Mouse (Mus musculus) naive thymus-derived CD4-positive, alpha-beta T cell, adult 2 months (primary cell): ENCODE data around the gene Gm20696.

Experiments used
- DNase-seq: peaks from one replicate; pipeline ENCODE4 v3.0.0-alpha.2; 2011; ENCODE audit warnings: low read depth

The Gm20696 gene

DNA sequence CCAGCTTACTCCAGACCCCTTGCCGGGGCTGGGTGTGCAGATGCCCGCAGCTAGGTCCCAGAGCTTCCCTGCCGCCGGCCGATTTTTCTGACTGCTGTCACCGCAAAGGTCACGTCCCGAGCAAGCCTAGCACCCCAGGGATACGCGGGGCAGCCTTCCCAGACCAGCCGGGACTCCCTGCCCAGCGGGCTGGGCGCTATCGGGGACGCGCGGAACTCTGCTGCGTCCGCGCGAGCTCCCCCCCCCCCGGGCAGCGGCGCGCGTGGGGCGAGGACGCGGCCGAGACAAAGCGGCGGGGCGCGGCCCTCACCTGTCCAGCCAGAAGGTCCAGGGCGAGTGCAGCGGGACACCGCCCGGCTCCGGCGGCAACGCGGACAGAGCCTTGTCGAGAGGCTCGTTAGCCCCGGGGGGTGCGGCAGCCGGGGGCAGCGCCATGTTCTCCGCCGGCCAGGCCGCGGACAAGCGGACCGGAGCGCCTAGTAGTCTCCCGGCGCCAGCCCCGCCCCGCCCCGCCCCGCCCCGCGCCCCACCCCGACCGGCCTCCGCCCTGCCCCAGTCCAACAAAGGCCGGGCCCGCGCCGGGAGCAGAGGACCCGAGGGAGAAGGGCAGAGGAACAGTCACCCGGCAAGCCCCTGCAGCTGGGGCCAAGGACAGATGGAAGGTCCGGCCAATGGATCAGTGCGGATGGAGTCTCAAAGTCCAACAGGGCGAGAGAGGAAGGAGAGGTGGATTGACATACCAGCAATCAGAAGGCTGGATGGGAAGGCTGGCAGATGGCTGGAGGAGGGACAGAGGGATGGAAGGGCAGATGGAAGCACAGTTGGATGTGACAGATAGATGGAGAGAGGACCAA lies at the start of gene Gm20696, which contains the start of gene Eif4e3:
TSS of gene Gm20696 (minus strand) at position 480 of the 854 bp plus-strand sequence.
TSS of gene Eif4e3 (minus strand) at position 454 of the 854 bp plus-strand sequence.
- DNase-seq: peak; percentile 45

DNA sequence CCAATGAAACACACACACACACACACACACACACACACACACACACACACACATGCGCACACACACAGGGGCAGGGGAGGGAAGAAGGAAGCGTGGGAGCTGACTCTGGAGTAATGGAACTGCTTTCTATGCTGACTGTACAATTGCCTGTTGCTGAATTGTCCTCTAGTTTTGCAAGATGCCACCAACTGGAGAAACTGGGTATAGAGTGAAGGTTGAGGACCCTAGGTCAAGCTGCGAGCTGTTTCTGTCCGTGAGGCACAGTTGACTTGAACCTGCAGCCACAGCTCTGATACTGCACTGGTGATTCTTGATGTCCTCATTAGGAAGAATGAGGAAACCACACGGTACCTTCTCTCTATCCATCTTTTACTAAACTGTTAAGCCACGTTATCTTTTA lies 49.3 kb upstream of the Gm20696 start:
- DNase-seq: no peak

DNA sequence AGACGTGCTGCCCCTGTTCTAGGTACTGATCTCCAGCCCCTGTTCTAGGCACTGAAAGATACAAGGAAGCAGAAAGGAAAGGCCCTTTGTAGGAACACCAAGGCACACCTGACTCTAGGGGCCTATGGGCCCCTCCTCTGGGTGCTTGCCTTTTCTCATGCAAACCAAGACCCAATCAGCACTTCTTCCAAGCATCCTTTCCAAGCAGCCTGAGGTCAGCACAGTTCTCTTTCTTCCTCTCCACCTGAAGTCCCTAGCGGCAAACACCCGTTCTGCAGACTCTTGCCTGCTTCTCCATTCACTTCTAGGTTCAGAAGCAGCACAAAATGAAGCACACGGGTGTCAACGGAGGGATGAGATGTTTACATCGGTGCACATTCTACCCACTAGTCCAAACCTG lies 48.6 kb upstream of the Gm20696 start:
- DNase-seq: no peak

DNA sequence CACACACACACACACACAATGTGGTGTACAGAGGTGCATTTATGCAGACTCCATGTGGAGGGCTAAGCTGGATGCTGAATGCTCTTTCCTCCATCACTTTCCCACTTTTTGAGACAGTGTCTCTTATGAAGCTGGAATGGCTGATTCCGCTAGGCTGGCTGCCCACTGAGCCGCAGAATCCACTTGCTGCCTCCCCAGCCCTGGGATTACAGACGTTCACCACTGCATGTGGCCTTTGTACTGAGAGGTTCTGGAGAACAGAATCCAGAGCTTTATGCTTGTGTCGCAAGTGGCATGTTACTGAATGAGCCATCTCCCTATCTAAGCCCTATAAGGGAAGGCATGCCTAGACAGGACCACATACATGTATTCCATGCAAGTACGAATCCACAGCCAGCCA lies 46.7 kb upstream of the Gm20696 start:
- DNase-seq: no peak

DNA sequence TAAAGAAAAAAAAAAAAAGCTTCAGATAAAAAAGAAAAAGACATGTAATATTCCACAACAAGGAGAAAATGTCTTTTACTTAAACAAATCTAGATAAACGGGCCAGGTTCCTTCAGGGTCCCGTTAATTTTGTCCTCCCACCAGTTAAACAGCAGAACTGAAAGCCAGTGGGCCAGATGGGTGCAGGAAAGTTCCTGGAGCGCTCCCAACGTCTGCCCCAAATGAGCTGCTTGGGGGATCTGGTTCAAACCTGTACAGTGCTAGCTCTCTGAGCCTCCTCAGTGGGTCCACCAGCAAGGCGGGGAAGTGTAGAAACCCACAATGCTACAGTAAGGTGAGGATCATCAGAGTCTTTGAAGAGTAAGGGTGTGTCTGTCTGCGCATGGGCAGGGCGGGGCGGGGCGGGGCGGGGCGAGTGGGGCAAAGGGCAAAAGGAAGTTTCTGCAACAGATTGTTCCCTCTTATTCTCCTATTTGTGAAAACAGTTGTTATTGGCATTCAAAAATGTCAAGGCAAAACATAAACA lies 45.0 kb upstream of the Gm20696 start:
- no peak for DNase-seq

DNA sequence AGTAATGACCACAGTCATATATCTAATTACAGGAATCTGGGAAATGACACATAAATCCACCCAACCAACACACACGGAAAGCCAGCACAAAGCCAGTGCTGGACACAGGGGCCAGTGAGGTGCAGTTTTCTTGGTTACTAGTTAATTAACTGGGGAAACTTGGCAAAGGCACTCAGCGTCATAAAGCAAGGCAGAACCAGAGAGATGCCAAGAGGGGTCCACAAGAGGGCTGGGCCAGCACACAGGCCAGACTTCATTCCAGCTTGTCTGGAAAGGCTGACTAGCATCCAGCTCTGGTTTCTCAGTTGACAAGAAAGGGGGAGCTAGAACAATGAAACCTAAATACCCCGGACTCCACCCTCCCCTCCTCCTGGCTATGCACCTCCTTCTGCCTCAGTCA lies 33.9 kb upstream of the Gm20696 start:
- DNase-seq: no peak

DNA sequence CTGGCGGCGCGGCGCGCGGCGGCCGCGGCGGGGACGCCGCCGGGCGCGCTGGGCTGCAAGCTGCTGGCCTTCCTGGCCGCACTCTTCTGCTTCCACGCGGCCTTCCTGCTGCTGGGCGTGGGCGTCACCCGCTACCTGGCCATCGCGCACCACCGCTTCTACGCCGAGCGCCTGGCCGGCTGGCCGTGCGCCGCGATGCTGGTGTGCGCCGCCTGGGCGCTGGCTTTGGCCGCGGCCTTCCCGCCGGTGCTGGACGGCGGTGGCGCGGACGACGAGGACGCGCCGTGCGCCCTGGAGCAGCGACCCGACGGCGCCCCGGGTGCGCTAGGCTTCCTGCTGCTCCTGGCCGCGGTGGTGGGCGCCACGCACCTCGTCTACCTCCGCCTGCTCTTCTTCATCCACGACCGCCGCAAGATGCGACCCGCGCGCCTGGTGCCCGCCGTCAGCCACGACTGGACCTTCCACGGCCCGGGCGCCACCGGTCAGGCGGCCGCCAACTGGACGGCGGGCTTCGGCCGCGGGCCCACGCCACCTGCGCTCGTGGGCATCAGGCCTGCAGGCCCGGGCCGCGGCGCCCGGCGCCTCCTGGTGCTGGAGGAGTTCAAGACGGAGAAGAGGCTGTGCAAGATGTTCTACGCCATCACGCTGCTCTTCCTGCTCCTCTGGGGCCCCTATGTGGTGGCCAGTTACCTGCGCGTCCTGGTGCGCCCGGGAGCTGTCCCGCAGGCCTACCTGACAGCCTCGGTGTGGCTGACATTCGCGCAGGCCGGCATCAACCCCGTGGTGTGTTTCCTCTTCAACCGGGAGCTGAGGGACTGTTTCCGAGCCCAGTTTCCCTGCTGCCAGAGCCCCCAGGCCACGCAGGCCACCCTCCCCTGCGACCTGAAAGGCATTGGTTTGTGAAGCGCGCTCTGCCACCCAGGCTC lies 26.6 kb upstream of the Gm20696 start:
- no peak for DNase-seq

DNA sequence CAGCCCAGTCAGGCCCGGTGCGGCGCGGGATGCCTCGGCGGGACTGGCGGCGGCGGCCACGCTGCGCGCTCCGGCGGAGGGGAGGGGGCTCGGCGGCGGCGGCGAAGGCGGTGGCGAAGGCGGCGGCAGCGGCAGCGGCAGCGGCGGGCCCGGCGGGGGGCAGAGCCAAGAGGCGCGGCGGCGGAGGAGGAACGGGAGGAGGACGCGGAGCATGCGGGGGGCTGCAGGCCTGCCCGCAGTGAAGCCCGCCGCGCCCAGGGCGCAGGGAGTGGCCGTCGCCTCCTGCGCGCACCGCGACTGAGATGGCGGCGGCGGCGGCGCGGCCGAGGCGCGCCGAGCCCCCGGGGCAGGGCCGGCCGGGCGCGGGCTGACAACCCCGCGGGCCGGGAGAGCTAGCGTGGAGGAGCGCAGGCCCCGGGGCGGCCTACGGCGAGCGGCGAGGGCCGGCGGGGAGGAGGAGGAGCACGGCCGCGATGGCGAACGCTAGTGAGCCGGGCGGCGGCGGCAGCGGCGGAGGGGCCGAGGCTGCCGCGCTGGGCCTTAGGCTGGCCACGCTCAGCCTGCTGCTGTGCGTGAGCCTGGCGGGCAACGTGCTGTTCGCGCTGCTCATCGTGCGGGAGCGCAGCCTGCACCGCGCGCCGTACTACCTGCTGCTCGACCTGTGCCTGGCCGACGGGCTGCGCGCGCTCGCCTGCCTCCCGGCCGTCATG lies 25.8 kb upstream of the Gm20696 start, which contains the start of gene Gpr27:
TSS of gene Gpr27 (plus strand) at position 474 of the 710 bp plus-strand sequence.
- no peak for DNase-seq

DNA sequence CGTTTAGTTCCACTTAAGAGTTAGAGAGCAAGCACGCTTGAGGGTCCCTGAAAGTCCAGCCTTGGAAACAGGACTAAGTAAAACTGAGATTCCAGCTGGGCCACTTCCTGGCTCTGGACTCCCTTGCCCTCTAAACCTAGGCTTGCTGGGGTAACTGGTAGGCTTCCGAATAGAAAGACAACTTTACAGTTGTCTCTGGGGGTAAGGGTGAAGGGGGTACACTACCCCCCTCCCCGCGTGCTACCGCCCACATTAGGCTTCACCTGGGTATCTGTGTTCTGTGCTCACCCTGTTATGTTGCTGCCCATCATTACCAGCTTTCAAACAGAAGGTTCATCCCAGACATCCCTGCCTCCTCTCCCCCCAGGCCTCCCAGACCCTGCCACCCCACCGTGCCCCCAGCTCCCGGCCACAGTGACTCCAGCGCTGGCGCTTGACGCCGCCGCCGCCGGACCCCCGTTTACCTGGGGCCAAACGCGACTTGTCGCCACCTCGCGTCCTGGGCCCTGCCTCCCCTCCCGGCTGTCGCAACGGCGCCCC lies 25.1 kb upstream of the Gm20696 start:
- no peak for DNase-seq

DNA sequence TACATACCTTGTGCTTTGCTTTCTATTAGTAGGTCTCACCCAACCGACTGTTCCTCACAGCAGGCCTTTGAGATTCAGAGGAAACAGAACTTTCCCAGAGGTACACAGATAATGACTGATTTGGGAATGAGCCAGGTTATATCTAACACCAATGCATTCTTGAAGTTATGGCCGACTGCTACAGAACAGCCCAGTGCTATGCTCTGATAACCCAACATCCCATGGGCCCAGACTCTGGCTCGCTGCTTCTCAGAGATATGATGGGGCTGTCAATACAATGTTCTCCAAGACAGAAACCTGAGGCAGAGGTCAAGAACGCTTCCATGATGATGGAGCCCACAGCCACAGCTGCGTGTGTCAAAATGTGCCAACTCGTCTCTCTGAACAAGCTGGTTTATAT lies 21.9 kb upstream of the Gm20696 start:
- DNase-seq: no peak

DNA sequence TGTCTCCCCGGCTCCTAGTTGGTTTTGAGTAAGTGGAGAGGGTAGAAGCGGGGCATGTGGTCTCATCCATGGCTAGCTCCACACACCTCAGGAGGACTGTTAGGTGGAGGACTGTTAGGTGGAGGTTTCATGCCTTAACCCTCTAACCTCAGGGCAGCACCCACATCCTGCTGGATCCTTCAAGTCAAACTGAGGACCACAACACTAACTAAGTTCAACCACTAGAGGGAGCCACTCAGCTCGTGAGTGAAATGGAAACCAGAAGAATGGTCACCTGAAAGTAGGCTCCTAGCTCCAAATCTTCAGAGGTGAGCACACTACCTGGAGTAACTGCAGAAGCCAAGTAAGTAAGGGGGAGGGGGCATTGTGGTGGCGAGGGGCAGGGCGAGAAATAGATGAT lies 18.3 kb upstream of the Gm20696 start:
- peak; percentile 83 for DNase-seq

DNA sequence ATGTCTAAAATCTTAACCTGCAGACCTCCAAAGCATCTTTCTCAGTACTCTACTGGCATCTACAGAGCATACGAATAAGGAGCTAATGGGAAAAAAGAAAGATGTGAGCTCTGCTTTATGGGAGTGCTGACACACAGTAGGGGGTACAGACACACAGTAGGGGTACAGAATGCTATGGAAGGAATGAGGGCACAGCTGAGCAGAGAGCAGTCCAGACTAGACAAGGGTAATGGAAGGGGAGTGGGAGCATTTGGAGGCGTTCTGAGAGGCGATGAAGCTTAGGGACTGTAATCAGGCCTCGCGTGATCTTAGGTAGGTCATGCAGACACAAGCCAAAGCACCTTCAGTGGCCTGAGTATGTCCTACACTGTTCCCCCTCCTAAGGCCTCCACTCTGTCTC lies 17.4 kb upstream of the Gm20696 start:
- DNase-seq: no peak

DNA sequence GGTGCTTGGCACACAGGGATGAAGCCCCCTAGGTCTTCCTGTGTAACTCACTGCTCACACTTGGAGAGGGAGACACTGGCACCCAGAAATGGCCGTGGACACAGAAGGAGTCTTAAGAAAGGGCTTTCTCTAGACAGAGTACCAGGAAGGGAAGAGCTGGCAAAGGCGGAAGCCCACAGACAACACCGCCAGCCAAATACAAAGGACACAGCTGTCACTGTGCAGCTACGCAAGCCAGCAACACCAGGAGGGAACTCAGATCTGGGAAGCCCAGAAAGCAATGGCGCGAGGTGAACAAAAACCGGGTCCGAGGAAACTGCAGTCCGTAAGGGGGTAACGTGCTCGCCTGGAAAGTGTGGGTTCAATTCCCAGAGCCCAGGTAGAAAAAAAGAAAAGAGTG lies 11.5 kb upstream of the Gm20696 start:
- no peak for DNase-seq

DNA sequence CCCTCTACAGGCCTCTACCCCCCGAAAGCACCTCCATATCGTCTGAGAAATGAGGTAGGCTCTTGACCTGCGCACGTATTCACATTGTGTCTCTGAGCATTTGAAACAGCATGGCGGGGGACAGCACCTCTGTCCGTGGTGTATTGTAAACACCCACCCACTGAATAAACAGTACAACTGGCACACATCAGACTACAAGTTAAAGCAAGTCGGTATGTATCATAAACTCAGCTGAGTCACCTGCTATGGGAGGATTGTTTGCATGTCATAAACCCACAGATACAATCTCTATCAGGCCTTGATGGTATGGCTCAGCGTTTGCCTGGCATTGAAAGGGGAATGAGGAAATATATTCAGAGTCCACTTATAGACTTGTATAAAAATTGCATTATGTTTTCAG lies 10.7 kb upstream of the Gm20696 start:
- DNase-seq: no peak

DNA sequence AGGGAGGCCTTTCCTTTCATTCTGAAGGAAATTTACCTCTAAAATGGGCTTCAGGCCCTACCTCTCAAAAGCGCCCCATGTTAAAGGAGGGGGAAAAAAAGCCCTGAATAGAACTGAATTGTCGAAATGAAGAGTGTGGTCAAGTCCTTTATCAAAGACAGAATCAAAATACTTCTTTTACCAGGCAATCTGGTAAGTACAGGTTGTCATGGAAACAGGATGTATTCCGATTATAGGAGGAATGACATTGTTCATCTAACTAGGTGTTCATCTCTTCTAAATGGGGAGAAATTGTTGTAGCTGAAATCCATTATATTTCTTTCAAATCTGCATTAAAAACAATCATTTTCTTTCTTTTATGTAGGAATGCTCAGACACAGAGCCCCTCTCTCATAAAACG lies 7.9 kb upstream of the Gm20696 start:
- DNase-seq: no peak

DNA sequence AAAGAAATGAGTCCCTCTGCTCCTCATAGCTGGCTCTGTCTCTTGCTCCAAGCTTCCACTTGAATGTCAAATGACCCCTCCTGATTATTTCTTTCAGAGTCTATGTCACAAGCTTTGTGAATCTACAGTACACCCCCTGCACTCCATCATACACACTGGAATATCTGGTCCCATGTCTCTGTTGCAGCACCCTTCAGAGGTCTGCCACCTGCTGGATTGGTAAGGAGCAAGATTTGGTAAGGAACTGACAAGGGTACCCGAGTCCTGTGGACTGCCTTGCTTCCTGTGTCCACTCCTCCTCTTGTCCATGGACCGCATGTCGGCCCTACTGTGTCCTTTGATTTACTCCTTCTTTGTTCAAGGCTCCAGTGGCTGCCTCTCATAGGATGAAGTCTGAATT lies 5.2 kb upstream of the Gm20696 start:
- DNase-seq: no peak

DNA sequence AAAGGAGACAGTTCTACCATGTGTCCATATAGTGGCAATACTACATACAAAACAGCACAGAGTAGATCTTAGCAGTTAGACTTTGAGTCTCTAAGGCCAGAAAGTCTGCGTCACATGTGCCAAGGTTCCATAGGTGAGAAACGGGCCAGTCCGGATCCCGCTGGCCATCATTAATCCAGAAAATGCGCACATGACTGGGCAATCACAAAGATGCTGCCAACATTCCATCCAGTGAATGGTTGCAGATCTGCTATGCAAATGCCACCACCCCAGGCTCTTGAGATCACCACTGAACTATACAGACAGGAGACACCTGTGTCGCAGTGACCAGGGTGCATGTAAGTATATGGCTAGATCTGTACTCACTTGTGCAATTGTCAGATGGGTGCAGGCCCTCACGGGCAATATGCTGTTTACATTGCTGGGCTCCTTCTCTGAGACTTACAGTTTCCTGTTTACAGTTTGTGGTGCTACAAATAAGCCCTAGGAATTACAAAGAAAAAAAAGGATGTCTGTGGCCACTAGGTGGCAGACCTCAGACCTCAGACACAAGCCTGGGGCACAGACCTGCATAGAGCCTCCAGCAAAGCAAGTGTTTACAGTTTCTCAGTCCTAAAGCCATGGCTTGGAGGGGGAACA lies 4.0 kb upstream of the Gm20696 start:
- DNase-seq: peak; percentile 84

DNA sequence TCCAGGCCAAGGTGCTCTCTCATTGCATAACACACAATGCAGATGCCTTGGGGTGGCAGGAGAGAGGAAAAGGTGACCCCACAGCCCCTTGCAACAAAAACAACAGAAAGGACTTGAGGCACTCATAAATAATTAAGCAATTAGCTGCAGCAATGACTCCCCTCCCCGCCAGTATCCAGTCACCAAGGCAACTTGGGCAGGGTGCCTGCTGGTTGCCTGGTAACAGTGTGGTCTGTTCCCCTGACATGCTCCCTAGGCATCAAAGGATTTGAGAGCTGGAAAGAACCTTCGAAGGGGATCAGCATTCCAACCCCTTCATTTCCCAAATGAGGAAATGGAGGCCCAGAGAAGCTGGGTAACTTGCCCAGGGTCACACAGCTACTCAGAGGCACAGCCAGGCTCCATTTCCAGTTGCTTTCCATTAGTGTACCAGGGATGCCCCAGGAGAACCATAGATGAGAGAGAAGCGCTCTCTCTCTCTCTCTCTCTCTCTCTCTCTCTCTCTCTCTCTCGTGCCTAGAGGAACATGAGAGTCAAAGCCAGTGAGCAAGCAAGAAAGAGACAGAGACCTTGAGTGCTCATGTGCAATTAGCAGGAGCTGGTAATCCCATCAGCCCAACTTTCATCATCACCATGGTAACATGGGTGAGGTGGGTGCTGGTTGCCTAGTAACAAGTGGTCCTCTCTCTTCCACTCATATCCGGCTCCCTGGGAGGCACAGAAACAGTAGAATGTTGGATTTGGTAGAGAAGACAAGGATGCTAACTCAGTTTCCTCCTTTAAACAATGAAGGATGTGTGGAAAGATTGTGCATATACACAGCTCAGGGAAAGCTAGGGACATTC lies 3.1 kb upstream of the Gm20696 start:
- DNase-seq: no peak

DNA sequence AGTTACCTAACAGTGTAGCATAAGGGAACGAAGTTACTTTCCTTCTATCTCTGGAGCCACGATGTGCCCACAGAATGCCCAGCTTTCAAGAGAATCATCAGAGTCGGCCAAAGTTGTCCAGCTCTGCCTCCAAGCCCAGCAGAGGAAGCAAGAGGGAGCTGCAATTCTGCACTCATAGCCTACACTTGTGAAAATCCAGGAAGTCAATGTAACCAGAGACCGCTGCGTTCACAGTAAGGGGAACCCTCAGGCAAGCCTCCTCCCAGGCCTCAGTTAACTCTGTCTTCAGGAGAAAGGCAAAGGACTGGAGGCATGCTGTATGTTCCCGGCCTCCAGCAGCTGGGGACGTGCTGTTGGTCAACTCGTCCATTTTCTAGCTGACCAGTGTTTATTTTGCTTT lies 693 bp upstream of the Gm20696 start:
- no peak for DNase-seq
